In the genomic region with DNA sequence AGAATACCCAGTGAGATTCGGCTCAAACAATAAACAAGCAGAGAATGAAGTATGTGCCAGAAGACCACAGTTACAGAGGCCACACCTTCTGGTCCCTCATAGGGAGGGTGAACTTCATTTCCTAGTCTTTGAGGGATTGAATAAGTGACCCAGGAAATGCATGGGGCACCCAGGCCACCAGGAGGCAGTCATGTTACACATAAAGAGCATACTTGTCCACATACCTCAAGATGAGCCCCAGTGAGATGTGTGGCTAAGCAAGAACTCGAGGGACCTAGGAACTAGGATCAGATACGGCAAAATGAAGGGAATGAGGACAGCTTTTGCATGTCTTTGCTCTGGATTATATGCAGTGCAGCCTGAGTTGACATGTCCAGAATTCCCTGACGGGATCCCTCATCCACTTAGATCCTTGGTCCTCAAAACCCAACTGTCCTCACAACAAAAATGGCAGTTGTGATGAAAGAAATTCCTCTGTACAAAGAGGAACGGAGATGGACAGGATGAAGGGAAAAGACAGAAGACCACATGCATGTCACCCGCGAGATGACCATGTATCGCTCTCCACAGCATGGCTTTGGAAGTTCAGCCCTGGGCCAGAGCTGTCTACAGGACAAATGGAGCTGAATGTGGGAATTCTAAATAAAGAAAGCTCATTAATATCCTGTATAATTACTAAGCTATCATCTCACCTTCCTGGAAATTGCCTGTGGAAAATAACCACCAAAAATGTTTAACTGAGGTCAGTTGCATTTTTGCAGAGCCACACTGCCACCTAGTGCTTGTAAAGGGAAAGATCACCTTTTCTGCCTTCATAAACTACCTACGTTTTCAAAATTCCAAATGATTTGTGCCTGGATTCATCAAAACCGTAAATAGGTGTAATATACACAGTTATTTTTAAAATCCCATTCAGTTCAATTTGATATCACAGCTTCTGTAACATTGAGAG, we compare ENCODE assay signal across 8 mouse cellular contexts. TPM values are rescaled to one million over a fixed set of nuclear protein-coding genes. Genes with fewer than 3 reads are reported as not detected.
DNase-seq lines count a peak whose midpoint lies in the region; ATAC-seq lines count a peak whose summit lies in the region.

No protein-coding gene starts in this region.

- no peak overlapping the region for H3K4me2 ChIP-seq in forebrain, embryonic 11.5 days (ENCODE audit: low read depth, low read length, severe bottlenecking)

- WGBS in forebrain, embryonic 11.5 days: 74% methylated on average over 10 of the region's 10 CpGs
- WGBS in forebrain, embryonic 10.5 days: 81% methylated on average over 10 of the region's 10 CpGs
- WGBS in hindbrain, embryonic 10.5 days: 80% methylated on average over 10 of the region's 10 CpGs

- H3K9me3 ChIP-seq in forebrain, embryonic 11.5 days (ENCODE audit: control insufficient read depth, low read length): no peaks in the 10 kb centered on the region
- no peaks in the 10 kb centered on the region for H3K9me3 ChIP-seq in forebrain, embryonic 10.5 days
- H3K9me3 ChIP-seq in hindbrain, embryonic 10.5 days: no peaks in the 10 kb centered on the region

- no peaks in the 10 kb centered on the region for H3K27me3 ChIP-seq in forebrain, embryonic 11.5 days (ENCODE audit: control insufficient read depth, insufficient read depth, low read length)
- H3K27me3 ChIP-seq in forebrain, embryonic 10.5 days (ENCODE audit: poor library complexity, severe bottlenecking): no peaks in the 10 kb centered on the region
- no peaks in the 10 kb centered on the region for H3K27me3 ChIP-seq in hindbrain, embryonic 10.5 days (ENCODE audit: insufficient read depth, poor library complexity, severe bottlenecking)

- peak; percentile 51; the same call in 1 of the 2 replicates for ATAC-seq in forebrain, embryonic 11.5 days (replicated peaks; ENCODE audit: low FRiP score)
- ATAC-seq in common myeloid progenitor, adult 5-6 weeks (replicated peaks; ENCODE audit: low read depth, poor library complexity, severe bottlenecking): peak; percentile 66

- peak; percentile 61 for DNase-seq in forebrain, embryonic 11.5 days (ENCODE audit: low spot score)
- DNase-seq in forebrain, embryonic 10.5 days (ENCODE audit: extremely low spot score, low spot score): no peak
- peak; percentile 58 for DNase-seq in adipocyte (ENCODE audit: low spot score)
- peak; percentile 44 for DNase-seq in hindbrain, embryonic 10.5 days (ENCODE audit: low spot score)
- DNase-seq in layer of hippocampus, adult 18-20 months (ENCODE audit: low spot score in 2 of 2): peak; percentile 47 to 85
- peak; percentile 85 for DNase-seq in lung, postnatal 10 days
- peak; percentile 63 for DNase-seq in right cerebral cortex, adult 18-20 months

- no peak overlapping the region for H3K4me3 ChIP-seq in forebrain, embryonic 11.5 days (ENCODE audit: low read depth, low read length)
- H3K4me3 ChIP-seq in forebrain, embryonic 10.5 days: no peak overlapping the region
- no peak overlapping the region for H3K4me3 ChIP-seq in hindbrain, embryonic 10.5 days

- H3K27ac ChIP-seq in forebrain, embryonic 11.5 days (ENCODE audit: low read depth, low read length): no peak overlapping the region
- H3K27ac ChIP-seq in forebrain, embryonic 10.5 days: no peak overlapping the region
- no peak overlapping the region for H3K27ac ChIP-seq in hindbrain, embryonic 10.5 days

- peaks cover 3% of the 10 kb centered on the region; the same call in 1 of the 2 replicates for H3K36me3 ChIP-seq in forebrain, embryonic 11.5 days (ENCODE audit: control insufficient read depth, insufficient read depth, low read length)
- H3K36me3 ChIP-seq in forebrain, embryonic 10.5 days (replicated peaks): peaks cover 59% of the 10 kb centered on the region
- peaks cover 63% of the 10 kb centered on the region for H3K36me3 ChIP-seq in hindbrain, embryonic 10.5 days

- no peaks in the 10 kb centered on the region for H3K4me1 ChIP-seq in forebrain, embryonic 11.5 days (replicated peaks; ENCODE audit: control insufficient read depth, insufficient read depth, low read length)
- no peaks in the 10 kb centered on the region for H3K4me1 ChIP-seq in forebrain, embryonic 10.5 days
- no peaks in the 10 kb centered on the region; the same call in 1 of the 2 replicates for H3K4me1 ChIP-seq in hindbrain, embryonic 10.5 days (replicated peaks)

- no peak overlapping the region for H3K9ac ChIP-seq in forebrain, embryonic 11.5 days (ENCODE audit: low read length)

RNA-seq across cellular contexts. Expression of gene Arnt2, which starts 54.1 kb away (rescaled TPM):
- 40.9 and 43.0 TPM in 2 replicates for polyA plus RNA-seq in forebrain, embryonic 11.5 days (2014; fragmentation: Nextera tagmentation; extraction: Ambion mirVana)
- 23.3 and 27.9 TPM in 2 replicates for polyA plus RNA-seq in forebrain, embryonic 10.5 days (2016; fragmentation: Nextera tagmentation; extraction: Ambion mirVana)
- total RNA-seq in common myeloid progenitor, adult 5-6 weeks (2017): not detected in 2 replicates
- polyA plus RNA-seq in hindbrain, embryonic 10.5 days (2016; fragmentation: Nextera tagmentation; extraction: Ambion mirVana): 22.6 and 30.1 TPM in 2 replicates
- 100 to 1,000 TPM; 158 to 160 TPM for total RNA-seq in layer of hippocampus, adult 18-20 months (2021)
